Mouse (Mus musculus) embryo, embryonic 9.5 days (tissue): ENCODE results near the gene Mrpl37.
A peak's percentile ranks its signal among the peaks of the same experiment; 100 is the strongest.
"Not testable (repeated sequence)": the region's sequence is repeated elsewhere in the genome, so short reads cannot be mapped to it uniquely, and the experiment has no call there.

Experiments
- DNase-seq: peaks from one replicate; pipeline ENCODE4 v3.0.0-alpha.2; 2017; ENCODE audit errors: extremely low spot score

Gene Mrpl37

DNA sequence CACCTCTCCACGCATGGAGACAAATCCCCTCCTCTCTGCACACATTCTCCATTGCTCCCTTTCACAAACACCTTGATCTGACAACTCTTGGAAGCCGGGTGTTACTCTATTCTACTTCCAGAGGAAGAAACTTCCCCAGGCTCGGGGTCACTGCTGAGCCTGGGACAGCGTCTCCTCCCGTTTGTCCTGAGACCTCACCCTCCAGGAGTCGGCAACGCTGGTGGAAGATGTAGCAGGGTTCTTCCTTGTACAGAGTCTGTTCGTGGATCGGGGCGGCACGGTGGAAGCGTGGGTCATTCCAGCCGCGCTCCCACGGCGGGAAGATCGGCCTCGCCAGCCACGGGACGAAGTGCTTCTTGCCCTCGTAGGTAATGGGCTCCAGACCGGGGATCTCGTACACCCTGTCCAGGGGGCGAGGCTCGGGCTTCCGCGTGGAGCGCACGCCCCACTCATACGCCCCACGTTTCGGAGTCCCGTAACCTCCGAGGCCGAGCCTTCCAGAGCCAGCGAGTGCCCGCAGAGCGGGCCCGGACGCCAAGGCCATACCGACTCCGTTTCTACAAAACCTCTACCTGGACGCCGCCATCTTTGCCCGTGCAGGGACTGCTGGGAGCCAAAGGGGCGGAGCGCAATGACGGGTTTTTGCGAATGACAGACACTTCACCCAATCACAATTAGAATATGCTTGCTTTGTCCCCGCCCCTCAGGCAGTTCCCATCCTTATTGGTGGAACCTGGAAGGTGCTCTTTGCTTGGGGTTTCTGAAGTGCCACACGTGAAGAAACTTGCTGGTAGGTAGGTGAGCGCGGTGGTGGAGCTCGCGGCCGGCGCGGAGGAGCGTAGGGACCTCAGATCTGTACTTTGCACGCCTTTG, at the start of gene Mrpl37, which contains the start of gene Cyb5rl:
Gene Mrpl37, minus strand, starts transcription at position 617 of the 873 bp plus-strand sequence.
Gene Cyb5rl, plus strand, starts transcription at position 737 of the 873 bp plus-strand sequence.
- peak; percentile 96 for DNase-seq

DNA sequence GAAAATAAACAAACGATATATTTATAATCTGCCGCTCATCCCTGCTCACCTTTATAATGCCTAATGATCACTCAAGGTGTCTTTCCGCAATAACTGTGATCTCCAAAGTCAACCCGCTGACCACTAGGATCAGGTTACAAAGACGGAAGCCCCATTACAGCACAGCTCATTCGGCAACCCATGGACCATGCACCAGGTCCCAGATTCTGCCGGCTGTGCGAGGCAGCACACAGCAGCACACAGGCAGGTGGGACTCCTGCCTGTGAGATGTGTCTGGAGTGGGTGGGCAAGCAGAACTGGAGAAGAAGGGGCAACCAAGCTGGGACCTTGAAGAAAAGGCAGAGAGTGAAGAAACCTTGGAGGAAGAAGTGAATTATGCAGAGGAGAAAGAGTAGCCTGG, 47.6 kb upstream of the Mrpl37 start:
- DNase-seq = no peak

DNA sequence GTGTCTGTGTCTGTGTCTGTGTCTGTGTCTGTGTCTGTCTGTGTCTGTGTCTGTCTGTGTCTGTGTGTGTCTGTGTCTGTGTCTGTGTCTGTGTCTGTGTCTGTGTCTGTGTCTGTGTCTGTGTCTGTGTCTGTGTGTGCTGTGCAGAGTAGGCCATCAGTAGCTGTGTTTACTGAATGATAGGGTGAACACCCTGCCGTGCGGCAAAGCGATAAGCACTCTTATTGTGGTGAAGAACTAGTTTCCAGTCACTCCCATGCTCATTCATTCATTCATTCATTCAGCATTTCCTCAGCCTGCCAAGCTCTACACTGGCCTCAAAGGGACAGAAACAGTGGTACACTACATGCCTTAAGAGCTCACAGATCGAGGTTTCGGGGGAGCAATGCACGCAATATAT, 42.5 kb upstream of the Mrpl37 start:
- not testable (repeated sequence) for DNase-seq

DNA sequence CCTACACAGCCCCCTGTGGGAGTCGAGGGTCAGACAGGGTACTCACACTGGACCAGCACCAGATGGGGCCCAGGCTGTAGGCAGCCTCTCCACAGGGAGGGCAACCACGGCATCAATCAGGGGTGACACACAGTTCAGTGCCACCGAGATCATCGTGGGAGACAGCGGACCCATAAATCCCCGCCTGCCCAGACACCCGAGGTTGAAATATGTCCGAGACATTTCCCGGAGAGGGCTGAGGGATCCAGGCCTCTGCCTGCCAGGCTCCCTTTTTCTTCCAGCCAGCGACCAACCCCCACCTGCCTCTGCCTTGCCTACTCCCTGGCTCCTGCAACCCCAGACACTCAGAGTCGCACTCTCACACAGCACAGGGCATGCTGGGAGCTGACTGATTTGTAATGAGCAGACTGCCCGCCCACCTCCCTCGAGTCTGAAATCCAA, 41.6 kb upstream of the Mrpl37 start:
- peak; percentile 43 for DNase-seq

DNA sequence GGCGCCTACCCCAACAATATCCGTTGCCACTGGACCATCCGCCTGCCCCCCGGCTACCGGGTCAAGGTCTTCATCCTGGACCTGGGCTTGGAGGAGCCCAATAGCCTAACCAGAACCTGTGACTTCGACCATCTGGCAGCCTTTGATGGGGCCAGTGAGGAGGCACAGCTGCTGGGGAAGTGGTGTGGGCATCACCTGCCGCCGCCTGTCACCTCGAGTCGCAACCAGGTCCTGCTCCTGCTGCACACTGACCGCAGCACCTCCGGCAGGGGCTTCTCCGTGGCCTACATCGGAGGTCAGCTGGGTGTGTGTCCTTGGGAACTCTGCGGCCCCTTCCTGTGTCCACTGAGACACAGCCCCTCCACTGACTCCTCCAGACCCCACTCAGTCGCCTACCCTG, 40.1 kb upstream of the Mrpl37 start:
- no peak for DNase-seq

DNA sequence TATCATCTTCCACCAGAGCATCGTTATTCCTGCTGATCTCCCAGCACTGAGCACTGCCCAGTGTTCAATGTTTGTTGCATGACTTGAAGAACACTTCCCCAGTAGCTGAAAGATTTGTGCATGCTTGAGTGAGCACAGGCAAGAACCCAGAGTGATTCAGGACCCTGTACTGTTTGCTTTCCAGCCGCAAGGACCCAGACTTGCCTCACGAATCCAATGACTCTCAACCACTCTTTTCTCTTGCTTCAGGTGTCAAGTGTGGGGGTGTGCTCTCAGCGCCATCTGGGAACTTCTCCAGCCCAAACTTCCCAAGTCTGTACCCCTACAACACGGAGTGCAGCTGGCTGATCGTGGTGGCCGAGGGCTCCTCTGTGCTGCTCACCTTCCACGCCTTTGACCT, 35.6 kb upstream of the Mrpl37 start:
- no peak for DNase-seq

DNA sequence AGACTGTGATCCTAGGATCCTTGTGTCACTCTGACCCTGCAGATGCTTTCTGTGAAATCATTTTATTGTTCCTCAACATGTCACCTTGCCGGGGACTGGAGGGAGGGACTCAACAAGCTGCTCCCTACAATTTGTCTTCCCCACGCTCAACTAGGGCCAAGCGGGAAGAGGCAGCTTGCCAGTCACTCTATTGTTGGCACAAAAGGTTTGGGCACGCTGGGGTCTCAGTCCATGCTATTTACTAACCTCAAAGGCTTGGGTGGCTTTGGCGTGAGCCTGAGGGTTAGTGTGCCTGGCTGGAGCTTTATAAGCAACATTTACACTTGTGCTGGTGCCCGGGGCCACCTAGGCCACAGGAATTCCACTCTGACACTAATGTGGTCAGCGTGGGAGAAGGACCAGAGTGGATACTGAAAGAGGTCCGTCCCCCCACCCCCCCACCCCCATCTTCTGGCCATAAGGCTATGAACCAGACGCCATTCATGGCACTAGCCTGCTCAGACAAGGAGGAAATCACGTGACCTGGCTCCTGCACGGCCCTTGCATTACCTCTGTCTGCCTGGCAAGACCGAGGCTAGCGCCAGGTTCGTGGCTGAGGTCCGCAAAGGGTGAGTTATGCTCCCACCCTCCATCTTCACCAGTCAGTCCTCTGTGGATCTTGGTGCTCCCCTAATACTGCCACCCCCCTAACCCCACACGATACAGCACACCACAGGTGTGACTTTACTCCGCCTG, 32.3 kb upstream of the Mrpl37 start:
- DNase-seq = no peak

DNA sequence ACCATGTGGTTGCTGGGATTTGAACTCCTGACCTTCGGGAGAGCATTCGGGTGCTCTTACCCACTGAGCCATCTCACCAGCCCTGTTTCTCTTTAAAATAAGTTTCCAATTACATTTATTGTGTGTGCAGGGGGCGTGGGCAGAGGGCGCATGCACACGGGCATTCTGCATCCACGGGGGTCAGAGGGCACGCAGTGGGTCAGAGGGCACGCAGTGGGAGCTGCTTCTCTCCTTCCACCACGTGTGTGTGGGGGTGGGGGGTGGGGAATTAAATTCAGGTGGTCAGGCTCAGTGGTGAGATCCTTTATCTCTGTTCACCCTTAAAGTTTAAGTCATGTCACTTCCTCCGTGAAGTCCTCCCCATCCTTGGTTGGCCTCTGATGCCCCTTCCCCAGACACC, 31.7 kb upstream of the Mrpl37 start:
- peak; percentile 28 for DNase-seq

DNA sequence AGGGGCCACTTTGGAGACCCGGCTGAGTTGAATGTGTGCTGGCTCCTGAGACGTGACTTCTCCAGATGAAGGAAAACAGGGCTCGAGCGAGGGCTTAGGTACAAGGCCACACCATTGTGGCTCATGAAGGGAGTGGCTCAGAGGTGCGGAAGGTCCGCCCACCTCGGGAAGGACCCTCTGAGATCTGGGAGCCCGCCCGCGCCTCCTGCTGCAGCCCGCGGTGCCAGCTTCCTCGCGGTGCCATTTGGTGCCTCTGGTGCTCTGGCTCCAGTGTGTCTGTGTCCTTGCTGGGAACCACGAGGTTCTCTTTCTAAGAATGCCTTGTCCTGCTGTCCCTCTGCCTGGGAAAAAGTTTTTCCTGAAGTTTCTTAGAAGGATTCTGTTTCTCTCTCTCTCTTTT, 31.2 kb upstream of the Mrpl37 start:
- peak; percentile 12 for DNase-seq

DNA sequence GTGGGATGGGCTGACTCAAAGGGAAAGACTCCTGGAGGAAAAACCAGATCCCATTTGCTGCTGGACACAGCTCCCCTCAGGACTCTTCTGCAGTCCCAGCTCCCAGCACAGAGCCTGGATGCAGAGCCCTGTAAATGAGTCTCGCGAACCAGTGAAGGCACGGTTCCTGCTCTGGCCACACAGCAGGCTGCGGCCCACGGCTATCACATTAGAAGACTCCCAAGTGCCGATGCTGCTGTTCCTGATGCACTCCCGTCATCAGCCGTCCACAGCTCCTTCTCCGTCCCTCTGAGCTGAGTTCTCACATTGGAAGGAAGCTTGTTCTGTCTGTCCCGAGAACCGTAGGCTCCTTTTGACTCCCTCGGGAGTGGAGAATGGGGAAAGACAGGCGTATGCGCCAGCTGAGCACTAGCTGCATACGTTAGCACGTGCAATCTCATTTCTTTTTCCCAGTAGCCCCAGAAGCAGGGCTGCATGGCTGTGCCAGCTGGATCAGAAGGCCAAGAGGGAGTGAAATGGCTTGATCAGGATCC, 30.2 kb upstream of the Mrpl37 start, which contains the start of gene Cdcp2:
Gene Cdcp2, plus strand, starts transcription at position 51 of the 533 bp plus-strand sequence.
- DNase-seq = no peak

DNA sequence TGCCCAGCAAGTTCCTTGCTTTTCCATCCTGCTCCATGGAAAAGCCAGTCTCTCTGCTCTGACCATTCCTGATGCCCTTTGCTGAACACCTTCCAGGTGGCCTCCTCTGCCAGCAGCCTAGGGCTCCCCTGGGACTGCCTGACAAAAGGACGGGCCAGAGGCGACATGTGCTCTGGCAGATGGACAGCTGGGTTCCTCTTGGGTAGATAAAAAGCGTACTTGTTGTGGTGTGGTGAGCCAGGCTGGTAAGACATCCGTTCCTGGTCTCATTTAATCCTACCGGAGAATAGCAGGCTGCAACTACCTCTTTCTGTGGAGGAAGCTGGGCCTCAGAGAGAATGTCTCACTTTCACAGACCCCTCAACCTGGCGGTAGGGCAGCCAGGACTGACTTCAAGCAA, 29.4 kb upstream of the Mrpl37 start:
- DNase-seq = no peak

DNA sequence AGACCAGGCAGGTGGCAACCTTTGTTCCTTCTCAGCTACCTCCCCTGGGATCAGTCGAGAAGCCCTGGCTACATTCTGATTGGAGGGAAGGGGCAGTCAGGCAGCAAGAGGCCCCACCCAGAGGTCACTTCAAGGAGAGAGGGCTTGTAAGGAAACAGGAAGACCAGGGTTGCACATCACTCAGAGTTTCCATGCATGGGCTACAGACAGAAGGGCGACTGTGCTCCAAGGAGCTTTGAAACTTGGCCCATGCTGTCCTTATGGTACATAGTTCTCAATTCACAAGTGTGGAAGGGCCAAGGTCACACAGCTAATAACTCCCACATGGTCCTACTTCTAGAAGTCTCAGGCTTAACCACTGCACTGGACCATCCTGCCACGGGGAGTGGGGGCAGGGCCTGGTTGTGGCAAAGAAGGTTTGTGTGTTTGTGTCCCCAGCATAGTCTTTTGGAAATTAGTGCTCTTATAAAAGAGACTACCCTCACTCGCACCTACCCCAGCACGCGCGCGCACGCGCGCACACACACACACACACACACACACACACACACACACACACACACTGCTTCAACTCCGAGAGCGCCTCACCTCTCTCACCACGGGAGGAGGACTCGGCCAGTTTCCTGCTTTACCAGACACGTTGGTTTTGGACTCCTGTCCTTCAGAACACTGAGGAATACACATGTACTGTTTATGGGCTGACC, 28.0 kb upstream of the Mrpl37 start:
- DNase-seq = peak; percentile 14

DNA sequence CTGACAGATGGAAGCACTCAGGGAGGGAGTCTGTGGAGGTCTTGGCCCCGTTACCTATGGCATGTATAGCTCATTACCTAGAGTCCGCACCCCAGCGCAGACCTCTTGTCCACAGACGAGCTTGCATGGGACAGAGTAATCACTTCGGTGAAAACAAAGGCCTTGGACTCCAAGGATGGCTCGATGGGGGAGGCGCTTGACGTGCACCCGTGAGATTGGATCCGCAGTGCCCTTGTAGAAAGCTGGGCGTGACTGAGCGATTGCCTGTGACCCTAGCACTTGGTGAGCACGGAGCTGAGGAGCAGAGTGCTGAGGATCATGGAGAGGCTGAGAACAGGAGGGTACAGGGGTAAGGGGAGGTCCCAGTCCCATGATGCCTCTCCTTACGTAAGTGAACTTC, 25.0 kb upstream of the Mrpl37 start:
- DNase-seq = no peak

DNA sequence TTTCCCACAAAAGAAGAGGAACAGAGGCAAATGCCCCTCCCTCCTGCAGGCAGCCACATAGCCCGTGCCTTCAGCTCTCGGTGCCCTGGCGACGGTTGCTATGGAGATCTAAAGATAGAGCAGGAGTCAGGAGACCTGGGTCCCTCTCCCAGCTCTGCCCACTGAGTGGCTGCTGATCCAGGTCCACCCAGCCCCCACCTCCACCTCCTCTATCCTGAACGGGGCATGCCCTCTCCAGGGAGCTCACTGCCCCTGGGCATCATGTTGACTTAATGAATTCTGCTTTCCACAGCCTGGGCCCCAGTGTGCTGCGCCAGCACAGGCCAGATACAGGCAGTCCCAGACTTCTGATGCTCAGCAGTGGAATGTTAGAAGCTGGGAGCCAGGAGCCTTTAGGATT, 18.2 kb upstream of the Mrpl37 start:
- peak; percentile 80 for DNase-seq

DNA sequence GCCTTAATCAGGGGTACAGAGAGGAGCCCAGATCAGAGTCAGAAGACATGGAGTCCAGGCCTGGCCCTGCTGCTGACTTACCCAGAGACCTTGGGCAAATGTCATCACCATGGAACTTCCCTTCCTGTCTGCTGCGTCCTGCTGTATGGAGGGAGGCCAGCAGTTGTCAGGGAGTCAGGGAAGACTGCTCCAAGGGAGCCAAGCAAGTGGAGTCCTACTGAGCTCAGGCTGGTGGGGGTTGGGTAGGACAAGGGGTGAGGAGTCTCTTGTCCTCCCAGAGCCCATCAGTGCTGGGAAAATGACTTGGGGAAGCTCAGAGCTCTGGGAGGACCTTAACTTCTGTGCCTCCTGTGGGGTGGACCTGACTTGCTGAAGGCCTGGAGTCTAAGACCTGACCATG, 17.7 kb upstream of the Mrpl37 start:
- DNase-seq = peak; percentile 20

DNA sequence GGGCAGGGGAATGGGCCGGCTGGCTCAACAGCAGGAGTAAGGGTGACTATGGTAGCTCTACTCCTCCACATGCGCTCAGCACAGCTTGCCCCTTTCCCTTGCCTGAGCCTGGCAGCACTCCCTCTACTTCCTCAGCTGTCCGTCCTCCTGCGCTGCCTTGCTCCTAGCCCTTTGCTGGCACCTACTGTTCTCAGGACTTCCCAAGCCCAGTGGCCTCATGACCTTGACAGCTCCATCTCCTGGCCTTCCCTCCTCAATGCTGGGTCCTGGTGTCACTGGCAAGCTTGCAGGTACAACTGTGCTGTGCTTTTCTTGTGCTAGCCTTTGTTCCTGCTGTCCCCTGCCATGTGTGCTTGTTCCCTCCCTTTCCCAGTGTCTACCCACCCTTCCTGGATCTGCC, 16.5 kb upstream of the Mrpl37 start:
- no peak for DNase-seq

DNA sequence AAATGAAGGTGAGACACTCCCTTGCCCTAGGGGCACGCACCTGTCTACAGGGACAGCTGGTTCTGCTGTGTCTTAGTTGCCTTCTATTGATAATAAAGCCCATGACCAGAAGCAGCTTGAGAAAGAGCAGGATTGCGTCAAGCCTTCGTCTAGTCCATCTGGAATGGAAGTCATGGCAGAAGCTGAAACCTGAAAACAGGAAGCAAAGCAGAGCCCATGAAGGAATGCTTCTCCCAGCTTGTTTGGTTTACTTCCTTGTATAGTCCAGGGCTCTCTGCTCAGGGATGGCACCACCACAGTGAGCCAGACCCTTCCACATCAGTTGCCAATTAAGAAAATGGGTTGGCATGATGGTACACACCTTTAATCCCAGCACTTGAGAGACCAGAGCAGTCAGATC, 15.5 kb upstream of the Mrpl37 start:
- DNase-seq = no peak

DNA sequence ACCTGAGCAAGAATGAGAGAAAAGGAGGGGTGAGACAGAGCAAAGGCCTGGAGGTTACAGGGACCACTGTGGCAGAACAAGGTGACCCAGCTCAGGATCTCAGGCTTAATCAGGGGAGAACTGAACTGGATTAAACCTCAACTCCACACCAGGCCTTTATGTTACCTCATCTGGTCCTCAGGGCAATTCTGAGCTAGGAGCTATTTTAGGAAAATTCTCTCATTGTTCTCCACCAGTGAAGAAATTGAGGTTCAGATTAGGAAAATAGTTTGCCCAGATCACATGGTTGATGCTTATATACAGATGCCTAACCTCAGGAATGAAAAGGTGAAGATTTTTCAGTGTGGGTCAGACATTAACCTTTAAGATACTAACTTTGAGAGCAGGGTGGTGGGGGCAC, 13.0 kb upstream of the Mrpl37 start:
- DNase-seq = no peak

DNA sequence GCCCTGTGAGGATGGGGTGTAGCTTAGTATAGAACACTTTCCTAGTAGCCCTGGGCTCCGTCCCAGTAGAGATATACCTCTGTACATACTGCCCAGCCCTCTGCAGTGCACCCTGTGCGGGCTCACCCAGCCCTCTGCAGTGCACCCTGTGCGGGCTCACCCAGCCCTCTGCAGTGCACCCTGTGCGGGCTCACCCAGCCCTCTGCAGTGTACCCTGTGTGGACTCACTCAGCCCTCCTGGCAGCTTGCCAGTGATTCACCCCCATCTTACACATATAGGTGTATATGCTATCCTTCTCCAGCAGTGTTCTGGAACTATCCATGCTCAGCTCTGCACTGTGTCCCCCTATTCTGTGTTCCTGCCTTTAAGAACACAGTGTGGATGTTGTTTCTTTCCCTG, 12.2 kb upstream of the Mrpl37 start:
- no peak for DNase-seq

DNA sequence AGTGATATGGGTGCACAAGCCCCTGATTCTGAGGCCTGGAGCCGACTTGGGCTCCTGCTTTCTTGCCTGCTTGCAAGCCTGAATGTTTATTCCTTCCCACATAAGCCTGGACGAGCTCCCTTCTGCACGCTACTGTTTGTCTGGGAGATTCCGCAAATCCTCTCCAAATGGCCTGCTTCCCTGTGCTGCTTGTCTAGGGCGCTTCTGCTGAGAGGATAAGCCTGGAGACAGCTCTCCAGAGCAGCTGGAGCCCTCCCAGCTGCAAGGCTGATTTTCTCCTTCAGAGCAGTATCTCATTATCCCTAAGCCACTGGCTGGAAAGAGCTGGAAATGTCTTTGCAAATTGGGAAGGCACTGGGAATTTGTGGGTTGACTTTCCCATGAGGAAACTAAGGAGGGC, 8.8 kb upstream of the Mrpl37 start:
- DNase-seq = no peak

DNA sequence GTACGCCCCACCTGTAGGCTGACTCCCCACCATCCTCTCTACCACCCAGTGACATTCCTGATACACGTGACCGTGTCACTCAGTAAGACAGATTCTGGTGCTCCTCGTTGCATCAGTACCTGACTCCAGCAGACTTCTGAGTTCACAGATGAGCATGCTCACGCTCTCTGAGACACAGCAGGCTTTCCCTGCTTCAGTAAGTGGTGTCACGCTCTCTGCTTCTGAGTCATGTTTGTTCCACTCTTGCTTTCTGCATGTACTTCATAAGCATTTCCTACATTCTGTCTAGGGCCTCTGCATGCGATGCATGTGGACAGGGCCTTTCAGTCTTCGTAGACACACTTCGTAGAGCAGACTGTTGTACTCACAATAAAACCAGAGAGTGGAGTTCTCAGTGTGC, 5.7 kb upstream of the Mrpl37 start:
- no peak for DNase-seq
